Mouse (Mus musculus): ENCODE data around the gene Ppp3cb. TPM values are rescaled to one million over a fixed set of nuclear protein-coding genes. Genes with fewer than 3 reads are reported as not detected.

Gene Ppp3cb
- polyA plus RNA-seq, 1 experiment: 93.9 TPM

DNA sequence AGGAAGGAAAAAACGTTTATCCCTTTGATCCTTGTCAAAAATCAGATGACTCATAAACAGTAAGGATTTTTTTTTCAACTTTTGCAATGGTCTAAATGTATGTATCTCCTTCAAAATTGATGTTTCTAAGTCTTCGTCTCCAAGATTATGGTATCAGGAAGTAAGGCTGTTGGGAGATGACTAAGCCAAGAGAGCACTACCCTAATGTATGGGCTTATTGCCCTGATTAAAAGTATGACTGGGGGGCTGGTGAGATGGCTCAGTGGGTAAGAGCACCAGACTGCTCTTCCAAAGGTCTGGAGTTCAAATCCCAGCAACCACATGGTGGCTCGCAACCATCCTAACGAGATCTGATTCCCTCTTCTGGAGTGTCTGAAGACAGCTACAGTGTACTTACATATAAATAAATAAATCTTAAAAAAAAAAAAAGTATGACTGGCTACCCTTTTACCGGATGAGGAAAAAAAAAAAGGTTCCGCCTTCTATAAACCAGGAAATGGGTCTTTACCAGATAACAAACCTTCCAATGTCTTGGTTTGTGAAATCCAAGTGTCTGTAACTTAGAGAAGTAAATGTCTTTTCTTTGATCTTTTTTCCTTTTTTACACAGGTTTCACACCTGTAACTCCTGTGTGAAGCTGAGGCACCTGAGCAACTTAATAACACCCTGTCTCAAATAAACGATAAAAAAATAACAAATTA lies 64.2 kb downstream of the Ppp3cb start:
- Histone ChIP-seq H3K4me1 (ENCODE audit: control insufficient read depth, insufficient read depth, low read length) (no peaks in the 10 kb centered on the region), H3K4me3 (ENCODE audit: insufficient read depth, low read length) (no peak overlapping the region), H3K27ac (ENCODE audit: insufficient read depth, low read length) (no peak overlapping the region)
- no peak for TF ChIP-seq CTCF (IDR thresholded peaks at IDR 0.05; ENCODE audit: borderline replicate concordance, insufficient read depth, low read length)

DNA sequence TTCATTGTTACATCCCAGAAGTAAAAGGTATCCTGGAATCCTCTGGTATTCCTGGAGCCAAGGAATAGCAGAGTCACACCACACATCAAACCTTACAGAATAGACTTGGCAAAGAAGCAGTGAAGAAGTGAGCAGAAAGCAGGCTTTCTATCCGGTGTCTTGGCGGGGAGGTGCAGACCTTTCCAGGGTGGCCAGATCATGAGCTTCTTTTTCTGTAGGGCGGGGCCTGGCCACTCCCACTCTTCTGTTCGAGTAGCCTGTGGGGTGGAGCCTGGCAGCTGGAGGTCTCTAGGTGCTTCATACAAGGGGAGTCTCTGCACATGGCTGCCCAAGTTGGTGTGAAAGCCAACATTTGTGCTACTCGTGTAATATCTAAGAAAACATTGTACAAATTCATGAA lies 65.2 kb downstream of the Ppp3cb start:
- H3K4me3 ChIP-seq (ENCODE audit: insufficient read depth, low read length): no peak overlapping the region
- peaks cover 3% of the 10 kb centered on the region; the same call in 1 of the 2 replicates for H3K4me1 ChIP-seq (ENCODE audit: control insufficient read depth, insufficient read depth, low read length)
- H3K27ac ChIP-seq (ENCODE audit: insufficient read depth, low read length): no peak overlapping the region
- no peak for TF ChIP-seq POLR2A (IDR thresholded peaks at IDR 0.05; ENCODE audit: low read depth, low read length)
- TF ChIP-seq CTCF (IDR thresholded peaks at IDR 0.05; ENCODE audit: borderline replicate concordance, insufficient read depth, low read length): no peak

DNA sequence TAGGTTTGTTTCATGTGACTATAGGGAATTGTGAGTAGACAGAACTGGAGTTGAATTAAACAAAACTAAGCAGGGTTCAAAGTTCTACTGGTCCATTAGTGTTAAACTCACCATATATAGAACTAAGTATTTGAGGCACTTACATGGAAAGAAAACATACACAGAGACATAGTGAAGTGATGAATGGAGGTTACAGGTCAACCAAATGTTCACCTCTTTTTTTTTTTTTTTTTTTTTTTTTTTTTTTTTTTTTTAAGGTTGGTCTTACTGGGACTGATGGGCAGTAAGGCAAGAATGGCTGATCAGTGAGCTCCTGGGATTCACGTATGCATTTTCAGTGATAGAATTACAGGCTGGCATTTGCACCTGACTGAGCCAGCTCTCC lies 66.2 kb downstream of the Ppp3cb start:
- peak overlapping the region; percentile 66 for H3K4me3 ChIP-seq (ENCODE audit: insufficient read depth, low read length)
- 0 out of 2 replicates have a peak overlapping the region, but pooled peaks have one; percentile 85 for H3K27ac ChIP-seq (ENCODE audit: insufficient read depth, low read length)
- H3K4me1 ChIP-seq (ENCODE audit: control insufficient read depth, insufficient read depth, low read length): peaks cover 5% of the 10 kb centered on the region
- no peak for TF ChIP-seq CTCF (IDR thresholded peaks at IDR 0.05; ENCODE audit: borderline replicate concordance, insufficient read depth, low read length)
- TF ChIP-seq POLR2A (IDR thresholded peaks at IDR 0.05; ENCODE audit: low read depth, low read length): no peak

DNA sequence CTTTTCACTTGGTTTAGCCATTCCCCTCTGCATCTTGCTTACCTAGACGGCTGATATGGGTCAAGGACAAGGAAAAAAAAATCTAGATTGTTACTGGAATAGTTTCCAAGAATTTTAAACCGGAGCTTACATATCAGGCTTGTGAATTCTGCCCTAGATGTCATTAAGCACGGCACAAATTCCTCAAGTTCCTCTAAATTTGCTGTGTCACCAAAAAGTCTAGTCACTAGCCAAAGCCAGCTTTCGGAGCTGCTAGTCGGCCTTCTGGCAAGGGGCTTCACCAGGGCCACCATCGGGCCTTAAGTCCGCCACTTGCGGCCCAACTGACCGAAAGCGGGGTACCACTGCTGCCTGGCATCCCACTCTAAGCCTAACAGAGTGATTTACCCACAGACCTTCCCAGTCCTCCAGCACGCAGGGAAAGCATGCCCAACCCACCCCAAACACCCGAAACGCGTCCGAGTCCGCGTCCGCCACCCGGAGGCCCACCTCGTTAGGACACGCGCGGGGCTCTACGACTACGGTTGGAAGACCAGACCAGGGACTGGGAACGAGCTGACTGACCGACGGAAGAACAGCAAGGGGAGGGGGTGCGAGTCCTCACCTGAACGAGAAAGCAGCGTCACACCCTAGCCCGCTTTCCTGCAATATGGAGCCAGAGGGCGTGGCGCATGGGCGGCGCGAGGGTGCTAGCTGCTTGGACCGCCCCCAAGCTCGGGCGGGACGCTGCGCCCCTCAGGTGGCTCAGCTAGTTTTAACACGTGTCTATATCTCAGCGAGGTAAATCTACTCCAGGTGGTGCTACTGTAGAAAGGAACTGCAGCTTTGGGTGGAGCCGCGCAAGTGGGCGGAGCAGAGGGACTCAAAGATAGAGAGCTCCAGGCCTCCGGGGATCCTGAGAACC lies 66.8 kb downstream of the Ppp3cb start, which contains the start of gene Anxa7:
Anxa7 (minus strand) TSS at position 843 of the 904 bp plus-strand sequence.
- TF ChIP-seq CTCF (IDR thresholded peaks at IDR 0.05; ENCODE audit: borderline replicate concordance, insufficient read depth, low read length) (no peak), POLR2A (IDR thresholded peaks at IDR 0.05; ENCODE audit: low read depth, low read length) (peak; percentile 79)
- peak within 1 kb of the TSS; percentile 85 for H3K27ac ChIP-seq (ENCODE audit: insufficient read depth, low read length)
- H3K4me3 ChIP-seq (ENCODE audit: insufficient read depth, low read length): peak within 1 kb of the TSS; percentile 66
- peaks cover 5% of the 10 kb centered on the region for H3K4me1 ChIP-seq (ENCODE audit: control insufficient read depth, insufficient read depth, low read length)

DNA sequence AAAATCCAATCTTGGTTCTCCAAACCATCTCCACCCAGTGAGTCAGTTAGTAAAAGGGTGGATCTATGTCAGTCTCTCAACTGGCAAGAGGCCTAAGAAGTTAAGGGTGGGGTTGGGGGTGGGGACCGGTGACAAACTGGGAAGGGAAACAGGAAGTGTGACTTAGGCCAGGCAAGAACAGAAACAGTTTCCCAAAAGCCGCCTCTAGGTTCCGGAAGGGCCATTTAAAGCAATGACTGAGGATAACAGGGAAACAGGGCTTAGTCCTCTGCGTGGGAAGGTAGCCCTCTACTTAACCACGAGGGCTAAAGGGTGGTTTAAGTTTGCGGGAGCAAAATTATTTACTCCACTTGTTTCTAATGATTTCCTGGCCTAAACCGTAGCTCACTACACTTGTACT lies 67.6 kb downstream of the Ppp3cb start:
- TF ChIP-seq POLR2A (IDR thresholded peaks at IDR 0.05; ENCODE audit: low read depth, low read length): peak; percentile 59
- TF ChIP-seq CTCF (IDR thresholded peaks at IDR 0.05; ENCODE audit: borderline replicate concordance, insufficient read depth, low read length): no peak
- H3K4me1 ChIP-seq (ENCODE audit: control insufficient read depth, insufficient read depth, low read length): peaks cover 5% of the 10 kb centered on the region
- peak overlapping the region; percentile 85 for H3K27ac ChIP-seq (ENCODE audit: insufficient read depth, low read length)
- peak overlapping the region; percentile 66 for H3K4me3 ChIP-seq (ENCODE audit: insufficient read depth, low read length)

DNA sequence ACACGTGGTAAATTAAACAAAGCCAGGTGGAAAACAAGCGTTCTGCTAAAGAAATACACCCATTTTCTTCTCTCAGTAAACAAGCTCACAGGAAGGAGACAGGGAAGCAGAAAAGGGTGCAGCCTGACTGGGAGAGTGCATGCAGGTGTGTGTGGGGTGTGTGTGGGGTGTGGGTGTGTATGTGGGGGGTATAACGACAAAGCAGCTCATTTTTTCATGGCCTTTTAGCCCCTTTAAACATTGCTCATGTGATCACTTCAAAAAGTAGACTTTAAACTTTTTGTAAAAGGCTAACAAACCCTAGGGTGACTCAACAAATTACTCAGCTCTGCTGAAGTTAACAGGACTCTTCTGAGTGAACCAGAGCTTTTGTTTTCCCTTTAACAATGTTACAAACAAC lies 68.0 kb downstream of the Ppp3cb start:
- H3K4me3 ChIP-seq (ENCODE audit: insufficient read depth, low read length): peak overlapping the region; percentile 66
- H3K27ac ChIP-seq (ENCODE audit: insufficient read depth, low read length): peak overlapping the region; percentile 82
- H3K4me1 ChIP-seq (ENCODE audit: control insufficient read depth, insufficient read depth, low read length): peaks cover 5% of the 10 kb centered on the region
- TF ChIP-seq CTCF (IDR thresholded peaks at IDR 0.05; ENCODE audit: borderline replicate concordance, insufficient read depth, low read length) (no peak), POLR2A (IDR thresholded peaks at IDR 0.05; ENCODE audit: low read depth, low read length) (no peak)

DNA sequence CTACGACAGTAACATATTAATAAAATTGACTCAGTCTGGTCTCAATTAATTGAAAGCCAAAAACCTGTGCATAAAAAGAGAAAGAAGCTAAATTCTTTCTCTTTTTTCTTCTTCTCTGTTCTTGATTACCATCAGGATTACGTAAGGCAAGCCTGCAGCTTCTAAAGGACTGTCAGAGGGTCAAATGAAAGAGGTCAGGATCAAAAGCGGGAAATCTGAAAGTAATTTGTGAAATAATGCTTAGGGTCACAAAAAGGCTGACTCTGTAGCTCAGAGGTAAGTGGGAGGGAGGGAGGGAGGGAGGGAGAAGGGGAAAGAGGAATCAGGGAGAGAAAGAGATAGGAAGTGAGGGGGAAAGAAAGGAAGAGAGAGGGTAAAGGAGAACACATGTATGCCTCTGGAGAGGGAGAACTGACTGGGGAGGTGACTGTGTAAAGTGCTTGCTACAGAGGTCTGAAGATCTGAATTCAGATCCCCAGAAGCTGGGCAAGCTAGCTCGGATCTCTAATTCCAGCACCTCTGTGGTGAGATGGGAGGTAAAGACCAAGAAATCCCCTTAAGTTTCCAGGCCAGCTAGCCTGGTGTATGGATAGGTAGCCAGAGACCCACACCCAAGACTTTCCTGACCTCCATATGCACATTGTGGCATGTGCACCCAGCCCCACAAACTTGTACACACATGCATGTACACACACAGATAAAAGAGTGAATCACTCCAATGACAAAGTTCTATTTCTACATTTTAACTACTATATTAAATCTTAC lies 68.9 kb downstream of the Ppp3cb start:
- no peak overlapping the region for H3K27ac ChIP-seq (ENCODE audit: insufficient read depth, low read length)
- TF ChIP-seq CTCF (IDR thresholded peaks at IDR 0.05; ENCODE audit: borderline replicate concordance, insufficient read depth, low read length) (no peak), POLR2A (IDR thresholded peaks at IDR 0.05; ENCODE audit: low read depth, low read length) (no peak)
- peaks cover 5% of the 10 kb centered on the region for H3K4me1 ChIP-seq (ENCODE audit: control insufficient read depth, insufficient read depth, low read length)
- H3K4me3 ChIP-seq (ENCODE audit: insufficient read depth, low read length): peak overlapping the region; percentile 23

DNA sequence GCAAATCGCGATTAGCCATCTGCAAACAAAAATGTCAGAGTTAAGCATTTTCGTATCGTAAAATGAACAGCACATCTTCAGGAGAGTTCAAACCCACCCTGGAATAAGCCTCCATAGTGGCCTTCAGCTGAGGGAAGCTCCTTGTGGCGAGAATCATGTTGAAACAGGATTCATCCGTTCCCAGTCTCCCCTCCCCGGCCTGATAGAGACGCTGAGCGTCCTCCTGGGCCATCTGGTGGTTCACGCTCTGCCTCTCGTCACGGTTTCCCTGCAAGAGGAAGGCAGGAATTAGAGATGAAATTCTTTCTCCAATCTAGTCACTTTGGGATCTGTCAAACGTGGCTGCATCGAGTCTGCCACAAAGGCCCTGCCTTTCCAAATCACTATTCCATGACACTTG lies 86.2 kb downstream of the Ppp3cb start:
- Histone ChIP-seq H3K4me1 (ENCODE audit: control insufficient read depth, insufficient read depth, low read length) (no peaks in the 10 kb centered on the region), H3K27ac (ENCODE audit: insufficient read depth, low read length) (no peak overlapping the region), H3K4me3 (ENCODE audit: insufficient read depth, low read length) (no peak overlapping the region)
- 0 out of 2 replicates have a peak, but pooled peaks have one; percentile 4 for TF ChIP-seq CTCF (IDR thresholded peaks at IDR 0.05; ENCODE audit: borderline replicate concordance, insufficient read depth, low read length)
- no peak for TF ChIP-seq POLR2A (IDR thresholded peaks at IDR 0.05; ENCODE audit: low read depth, low read length)

DNA sequence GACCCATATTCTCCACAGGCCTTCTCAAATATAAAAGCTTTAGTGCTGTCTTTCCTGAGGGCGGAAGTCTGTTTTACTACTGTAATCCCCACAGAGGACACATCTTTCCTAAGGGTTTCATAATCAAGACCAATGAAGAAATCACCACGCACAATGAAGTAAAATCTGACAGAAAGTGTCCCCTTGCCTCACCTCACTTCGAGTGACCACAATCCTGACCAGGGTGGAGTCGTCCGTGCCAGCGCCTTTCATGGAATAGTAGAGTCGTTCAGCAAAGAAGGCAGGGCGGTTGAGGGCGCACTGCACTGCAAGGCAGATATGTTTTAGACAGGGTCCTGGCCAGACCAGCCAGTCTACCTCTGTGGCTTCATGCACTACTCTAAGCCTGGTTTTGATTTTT lies 88.0 kb downstream of the Ppp3cb start:
- H3K4me1 ChIP-seq (ENCODE audit: control insufficient read depth, insufficient read depth, low read length): no peaks in the 10 kb centered on the region
- TF ChIP-seq CTCF (IDR thresholded peaks at IDR 0.05; ENCODE audit: borderline replicate concordance, insufficient read depth, low read length) (no peak), POLR2A (IDR thresholded peaks at IDR 0.05; ENCODE audit: low read depth, low read length) (no peak)
- H3K27ac ChIP-seq (ENCODE audit: insufficient read depth, low read length): no peak overlapping the region
- H3K4me3 ChIP-seq (ENCODE audit: insufficient read depth, low read length): no peak overlapping the region

Data from embryonic fibroblast, embryonic 13.5 days (primary cell).